Mouse (Mus musculus) MEL (cell line): ENCODE data around the gene Gm36028.

ENCODE experiments used
- CTCF ChIP-seq, 3 experiments: IDR thresholded peaks in 2 of 3; conservative IDR thresholded peaks in 1 of 3; 2 replicates each; pipeline ENCODE4 v1.5.1; 2011 to 2012; ENCODE audit warnings: low read length in 3 of 3, low read depth in 2 of 3, mild to moderate bottlenecking in 2 of 3, improper control_type of control experiment in 1 of 3, inconsistent platforms in 1 of 3, mixed read lengths in 1 of 3, moderate library complexity in 1 of 3; ENCODE audit not compliant: control insufficient read depth in 1 of 3, insufficient read depth in 1 of 3, poor library complexity in 1 of 3, severe bottlenecking in 1 of 3
- EP300 ChIP-seq, 2 experiments: IDR thresholded peaks; 2 replicates each; pipeline ENCODE4 v1.6.1; 2011; ENCODE audit warnings: improper control_type of control experiment in 2 of 2, low read length in 2 of 2, low read depth in 1 of 2, mild to moderate bottlenecking in 1 of 2
- GATA1 ChIP-seq: IDR thresholded peaks from 2 replicates; pipeline ENCODE4 v1.6.1; 2011; ENCODE audit warnings: low read depth, low read length, improper control_type of control experiment
- RCOR1 ChIP-seq: IDR thresholded peaks from 2 replicates; pipeline ENCODE4 v1.6.1; 2012; ENCODE audit warnings: low read depth, mild to moderate bottlenecking, inconsistent platforms, low read length, improper control_type of control experiment
- ZC3H11A ChIP-seq: IDR thresholded peaks from 2 replicates; pipeline ENCODE4 v1.6.1; 2012; ENCODE audit warnings: low read depth, mild to moderate bottlenecking, inconsistent platforms, low read length, improper control_type of control experiment

- TF ChIP-seq GATA1 (no peak), RCOR1 (no peak), CTCF (IDR thresholded peaks at IDR 0.05 in 2 of 3, conservative IDR thresholded peaks at IDR 0.05 in 1 of 3; ENCODE audit: control insufficient read depth in 1 of 3, insufficient read depth in 1 of 3, low read depth in 2 of 3, low read length in 3 of 3, poor library complexity in 1 of 3, severe bottlenecking in 1 of 3) (no peak), EP300 (IDR thresholded peaks at IDR 0.05; ENCODE audit: low read depth in 1 of 2, low read length in 2 of 2) (no peak), ZC3H11A (no peak)
These were observed 13.9 kb downstream of the Gm36028 start for GRCm38 (mm10) chr16:37847081-37847480.
